Mouse (Mus musculus) heart, postnatal 25 days (tissue): ENCODE results near the gene Pan3. TPM values are rescaled to one million over a fixed set of nuclear protein-coding genes. Genes with fewer than 3 reads are reported as not detected.
A peak's percentile ranks its signal among the peaks of the same experiment; 100 is the strongest.

Source experiments
- DNase-seq: peaks from one replicate; pipeline ENCODE4 v3.0.0; 2022; ENCODE audit warnings: low spot score
- intact Hi-C: fragments of 180-260 bp; cut with DNase I; formaldehyde crosslinking; loops from one replicate; pipeline ENCODE4 v1.15.1; 2025
- total RNA-seq, 2 experiments: library from RNA; stranded (reverse); gene quantifications; 2 replicates each; pipeline ENCODE4 v1.2.3; 2021

The Pan3 gene
- total RNA-seq, 2 experiments from 2014 or later: 29.5 to 34.1 TPM

DNA sequence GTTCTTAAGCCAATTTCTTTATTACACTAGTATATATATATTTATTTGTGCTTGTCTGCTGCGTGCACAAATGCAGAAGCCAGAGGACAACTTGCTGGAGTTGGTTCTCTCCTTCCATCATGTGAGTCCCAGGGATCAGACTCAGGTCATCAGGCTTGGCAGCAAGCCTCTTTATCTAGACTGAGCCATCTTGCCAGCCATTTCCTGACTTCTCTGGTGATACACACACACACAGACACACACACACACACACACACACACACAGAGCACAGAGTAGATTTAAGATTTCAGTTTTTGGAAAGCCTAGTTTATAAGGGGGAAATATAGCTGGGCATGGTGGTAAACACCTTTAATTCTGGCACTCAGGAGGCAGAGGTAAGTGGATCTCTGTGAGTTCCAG is 155.1 kb downstream of the Pan3 start:
- intact Hi-C loops: loop anchor here (10.0 kb wide), 1 partner anchor 360 kb away; no protein-coding TSS in a partner anchor
- DNase-seq: no peak

DNA sequence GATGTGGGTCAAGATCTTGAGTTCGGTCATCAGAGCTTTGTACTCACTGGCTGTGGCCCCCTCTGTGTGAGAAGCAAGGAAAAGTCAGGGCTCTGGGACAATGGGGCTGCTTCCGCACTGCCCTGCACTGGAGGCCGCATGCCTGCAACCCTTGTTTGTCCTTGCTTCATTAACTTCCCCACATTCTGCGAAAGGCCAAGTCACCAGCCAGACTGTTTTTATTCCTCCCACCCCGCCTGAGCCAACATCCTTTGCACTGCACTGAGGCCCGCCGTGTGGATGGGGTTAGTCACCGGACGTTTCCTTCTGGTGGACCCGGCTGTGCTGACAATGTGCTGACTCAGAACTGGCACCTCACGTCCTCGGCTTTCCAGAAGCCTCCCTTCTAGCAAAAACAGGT is 159.9 kb downstream of the Pan3 start:
- intact Hi-C loops: loop anchor here (10.0 kb wide), 1 partner anchor 355 kb away; no protein-coding TSS in a partner anchor
- DNase-seq: peak; percentile 23

DNA sequence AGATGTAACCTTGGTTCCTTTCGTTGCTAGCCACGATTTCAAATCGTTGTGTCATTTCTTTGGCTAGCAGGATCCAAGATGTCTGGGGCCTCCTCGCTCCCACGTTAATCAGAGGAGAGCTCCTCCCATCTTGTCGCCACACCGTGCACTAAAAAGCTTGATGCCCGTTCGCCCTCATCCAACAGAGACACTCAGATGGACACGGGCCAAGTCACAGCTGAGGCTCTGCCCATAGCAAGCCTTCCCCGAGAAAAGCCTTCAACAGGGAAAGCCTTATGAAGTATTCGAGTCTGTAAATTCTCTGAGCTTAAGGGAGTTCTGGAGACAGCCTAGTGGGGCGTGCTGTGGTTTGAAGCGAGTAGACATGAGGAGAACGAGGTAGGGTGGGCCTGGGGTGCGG is 167.9 kb downstream of the Pan3 start:
- no peak for DNase-seq
- intact Hi-C loops: no loop called here

Other genes starting within 250 kb of the Pan3 start
- not detected for gene Gsx1, start 241.5 kb upstream of the Pan3 start, total RNA-seq
- gene Pdx1, start 160.2 kb upstream of the Pan3 start, total RNA-seq: not detected
- gene Cdx2, start 122.9 kb upstream of the Pan3 start, total RNA-seq: not detected
- gene Urad, start 107.7 kb upstream of the Pan3 start, total RNA-seq: not detected
- gene Flt3, start 29.7 kb upstream of the Pan3 start, total RNA-seq: under 1 TPM; 0.08 to 0.10 TPM